Mouse (Mus musculus) right cerebral cortex, postnatal 36 days (tissue): ENCODE measurements around the gene Nxpe4.
A peak's percentile ranks its signal among the peaks of the same experiment; 100 is the strongest.

Experiments
- DNase-seq, 2 experiments: peaks; one replicate each; pipeline ENCODE4 v3.0.0; 2022; ENCODE audit warnings: low spot score in 2 of 2, mixed read lengths in 1 of 2

Nxpe4 gene

GRCm38 (mm10) chr9:48329597-48329996 is 167.8 kb downstream of the Nxpe4 start:
- no peak for DNase-seq

GRCm38 (mm10) chr9:48338783-48339455 is 177.1 kb downstream of the Nxpe4 start:
- DNase-seq, result no peak

GRCm38 (mm10) chr9:48339563-48339962 is 177.7 kb downstream of the Nxpe4 start:
- DNase-seq, result no peak

- DNase-seq, result no peak
These were observed 179.0 kb downstream of the Nxpe4 start for GRCm38 (mm10) chr9:48340708-48341380.

GRCm38 (mm10) chr9:48345456-48345855 is 183.6 kb downstream of the Nxpe4 start:
- no peak for DNase-seq

GRCm38 (mm10) chr9:48345866-48346265 is 184.0 kb downstream of the Nxpe4 start:
- DNase-seq, result no peak

GRCm38 (mm10) chr9:48353148-48353698 is 191.4 kb downstream of the Nxpe4 start, which contains the start of gene Nxpe2:
Nxpe2 (minus strand) TSS chr9:48353454.
- no peak for DNase-seq

GRCm38 (mm10) chr9:48354122-48354521 is 192.3 kb downstream of the Nxpe4 start:
- no peak for DNase-seq

- DNase-seq, result peak; percentile 37 to 57
These were observed 193.0 kb downstream of the Nxpe4 start for GRCm38 (mm10) chr9:48354793-48355192.

GRCm38 (mm10) chr9:48357097-48357496 is 195.3 kb downstream of the Nxpe4 start:
- DNase-seq, result no peak

- no peak for DNase-seq
These were observed 199.0 kb downstream of the Nxpe4 start for GRCm38 (mm10) chr9:48360826-48361225.

- DNase-seq, result no peak
These were observed 200.2 kb downstream of the Nxpe4 start for GRCm38 (mm10) chr9:48361815-48362631.

GRCm38 (mm10) chr9:48362743-48363142 is 200.9 kb downstream of the Nxpe4 start:
- no peak for DNase-seq

- no peak for DNase-seq
These were observed 211.5 kb downstream of the Nxpe4 start for GRCm38 (mm10) chr9:48373232-48373878.

GRCm38 (mm10) chr9:48374357-48374756 is 212.5 kb downstream of the Nxpe4 start:
- no peak for DNase-seq

- DNase-seq, result no peak
These were observed 226.6 kb downstream of the Nxpe4 start for GRCm38 (mm10) chr9:48388451-48388850.

- no peak for DNase-seq
These were observed 228.2 kb downstream of the Nxpe4 start for GRCm38 (mm10) chr9:48389983-48390382.

- DNase-seq, result no peak
These were observed 241.9 kb downstream of the Nxpe4 start for GRCm38 (mm10) chr9:48403590-48404209.

GRCm38 (mm10) chr9:48404687-48405086 is 242.9 kb downstream of the Nxpe4 start:
- no peak for DNase-seq

- no peak for DNase-seq
These were observed 245.9 kb downstream of the Nxpe4 start for GRCm38 (mm10) chr9:48407549-48408327.
